Mouse (Mus musculus) urinary bladder, postnatal 36 days (tissue): ENCODE results near the gene Gm13275.
"Not testable (repeated sequence)": the region's sequence is repeated elsewhere in the genome, so short reads cannot be mapped to it uniquely, and the experiment has no call there.

Experiments used
- DNase-seq, 2 experiments: peaks; one replicate each; pipeline ENCODE4 v3.0.0; 2022; ENCODE audit warnings: low spot score in 2 of 2, mixed read lengths in 1 of 2

Gene Gm13275

DNA sequence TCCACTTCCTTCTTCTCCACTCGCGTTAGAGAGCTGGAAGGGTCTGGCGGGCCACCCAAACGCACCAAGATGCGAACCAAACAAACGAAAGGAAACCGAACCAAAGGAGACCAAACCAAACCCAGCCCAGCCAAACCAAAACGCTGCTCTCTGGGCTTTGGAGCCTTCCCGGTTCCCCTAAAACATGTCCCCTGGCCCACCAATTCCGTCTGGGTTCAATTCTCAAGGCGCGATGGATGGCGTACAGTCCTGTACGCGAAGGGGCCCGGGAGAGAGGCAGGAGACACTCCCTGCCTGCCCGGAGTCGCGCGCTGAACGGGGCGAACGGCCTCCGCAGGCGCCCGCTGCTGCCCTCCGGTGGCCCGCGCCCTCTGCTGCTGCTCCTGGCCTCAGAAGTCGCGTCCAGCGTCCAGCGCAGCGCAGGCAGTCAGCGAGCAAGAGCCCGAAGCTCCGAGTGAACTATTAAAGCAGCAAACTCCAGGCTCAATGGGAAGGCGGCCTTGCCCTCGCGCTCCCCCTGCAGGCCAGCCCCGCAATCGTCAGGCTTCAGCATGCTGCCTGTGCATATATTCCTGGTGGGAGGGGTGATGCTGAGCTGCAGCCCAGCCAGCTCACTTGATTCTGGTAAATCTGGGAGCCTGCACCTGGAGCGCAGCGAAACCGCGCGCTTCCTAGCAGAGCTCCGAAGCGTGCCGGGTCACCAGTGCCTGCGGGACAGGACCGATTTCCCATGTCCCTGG, at the start of gene Gm13275:
TSS of gene Gm13275 (plus strand) at position 552 of the 740 bp plus-strand sequence.
- DNase-seq: peak; percentile 74 to 83

DNA sequence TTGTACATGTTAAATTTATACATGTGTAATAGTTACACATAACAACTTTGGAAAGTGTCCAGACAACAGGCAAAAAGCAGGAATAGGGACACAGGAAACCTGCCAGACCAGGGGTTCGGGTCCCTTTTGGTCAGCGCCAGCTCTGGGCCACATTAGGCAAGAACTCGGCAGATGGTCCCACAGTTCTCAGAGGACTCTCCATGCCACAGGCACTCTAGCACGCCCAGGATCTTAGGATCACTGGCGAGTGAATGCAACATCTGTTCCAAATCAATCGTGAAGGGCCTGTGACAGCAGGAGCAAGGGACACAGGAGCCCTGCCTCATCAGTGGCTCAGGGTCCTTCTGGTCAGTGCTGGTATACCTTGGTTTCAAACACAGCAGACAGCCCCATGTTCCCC, 44.4 kb upstream of the Gm13275 start:
- DNase-seq: no peak

DNA sequence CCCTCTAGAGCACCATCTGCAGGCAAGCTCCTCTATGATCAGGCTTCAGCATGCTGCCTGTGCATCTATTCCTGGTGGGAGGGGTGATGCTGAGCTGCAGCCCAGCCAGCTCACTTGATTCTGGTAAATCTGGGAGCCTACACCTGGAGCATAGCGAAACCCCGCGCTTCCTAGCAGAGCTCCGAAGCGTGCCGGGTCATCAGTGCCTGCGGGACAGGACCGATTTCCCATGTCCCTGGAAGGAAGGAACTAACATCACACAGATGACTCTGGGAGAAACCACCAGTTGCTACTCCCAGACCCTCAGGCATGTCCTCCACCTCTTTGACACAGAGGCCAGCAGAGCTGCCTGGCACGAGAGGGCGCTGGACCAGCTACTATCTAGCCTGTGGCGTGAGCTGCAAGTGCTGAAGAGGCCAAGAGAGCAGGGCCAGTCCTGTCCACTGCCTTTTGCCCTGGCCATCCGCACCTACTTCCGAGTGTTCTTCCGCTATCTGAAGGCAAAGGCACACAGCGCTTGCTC, 39.4 kb upstream of the Gm13275 start, which contains the start of gene Gm13271:
TSS of gene Gm13271 (plus strand) at position 51 of the 523 bp plus-strand sequence.
- peak; percentile 70 to 76 for DNase-seq

DNA sequence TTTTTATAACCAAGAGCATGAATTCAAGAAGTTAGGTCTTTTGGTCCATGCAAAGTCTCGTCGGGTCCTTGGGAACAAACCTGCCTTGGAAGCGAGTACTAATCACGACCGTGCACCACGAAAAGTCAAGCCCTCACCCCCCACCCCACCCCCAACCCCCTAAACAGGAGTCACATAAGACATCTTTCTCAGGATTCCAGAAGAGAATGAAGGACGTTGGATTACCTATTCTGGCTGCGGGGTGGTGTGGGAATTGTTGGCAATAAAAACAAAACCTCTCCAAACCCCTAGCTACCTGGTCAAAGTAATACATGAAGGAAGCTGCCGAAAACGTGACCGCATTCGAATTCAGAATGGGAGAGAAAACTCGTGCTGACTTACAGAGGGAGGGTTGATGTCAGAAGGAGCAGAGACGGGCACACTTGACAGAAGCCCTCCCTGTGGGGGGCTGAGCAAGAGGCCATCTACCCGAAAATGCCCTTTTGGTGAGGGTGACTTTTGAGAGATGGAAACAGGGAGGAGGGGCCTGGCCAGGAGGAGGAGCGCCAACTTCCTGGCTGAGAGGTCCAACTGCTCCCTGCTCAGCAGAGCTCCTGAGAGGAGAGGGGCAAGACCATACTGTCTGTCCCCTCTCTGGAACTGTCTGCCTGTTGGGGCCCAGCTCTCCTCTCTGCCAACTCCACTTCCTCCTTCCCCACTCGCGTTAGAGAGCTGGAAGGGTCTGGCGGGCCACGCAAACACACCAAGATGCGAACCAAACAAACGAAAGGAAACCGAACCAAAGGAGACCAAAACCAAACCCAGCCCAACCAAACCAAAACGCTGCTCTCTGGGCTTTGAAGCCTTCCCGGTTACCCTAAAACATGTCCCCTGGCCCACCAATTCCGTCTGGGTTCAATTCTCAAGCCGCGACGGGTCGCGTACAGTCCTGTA, 37.4 kb upstream of the Gm13275 start:
- DNase-seq: peak in 1 of 2 experiments; percentile 18

DNA sequence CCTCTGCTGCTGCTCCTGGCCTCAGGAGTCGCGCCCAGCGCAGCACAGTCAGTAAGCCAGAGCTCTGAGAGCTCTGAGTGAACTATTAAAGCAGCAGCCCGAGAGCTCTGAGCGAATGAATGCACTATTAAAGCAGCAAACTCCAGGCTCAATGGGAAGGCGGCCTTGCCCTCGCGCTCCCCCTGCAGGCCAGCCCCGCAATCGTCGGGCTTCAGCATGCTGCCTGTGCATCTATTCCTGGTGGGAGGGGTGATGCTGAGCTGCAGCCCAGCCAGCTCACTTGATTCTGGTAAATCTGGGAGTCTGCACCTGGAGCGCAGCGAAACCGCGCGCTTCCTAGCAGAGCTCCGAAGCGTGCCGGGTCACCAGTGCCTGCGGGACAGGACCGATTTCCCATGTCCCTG, 36.7 kb upstream of the Gm13275 start:
- DNase-seq: peak; percentile 88 to 92

DNA sequence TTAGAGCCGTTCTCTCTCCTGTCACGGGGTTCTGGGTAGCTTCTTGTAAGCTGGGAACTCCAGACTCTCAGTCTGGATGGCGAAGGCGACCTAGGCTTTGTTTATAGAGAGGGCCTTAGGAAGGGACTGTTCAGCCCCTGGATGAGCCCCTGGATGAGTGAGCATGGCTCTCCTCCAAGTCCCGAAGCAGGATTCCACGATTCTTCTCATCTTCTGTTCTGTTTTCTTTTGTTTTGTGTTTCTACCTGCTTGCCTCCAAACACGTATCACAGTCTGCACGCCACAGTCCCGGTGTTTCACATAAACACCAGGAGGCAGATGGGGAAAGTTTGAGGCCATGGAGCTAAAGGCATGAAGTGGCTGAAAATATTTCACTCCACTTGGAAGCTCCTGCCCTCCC, 35.5 kb upstream of the Gm13275 start:
- DNase-seq: not testable (repeated sequence)

DNA sequence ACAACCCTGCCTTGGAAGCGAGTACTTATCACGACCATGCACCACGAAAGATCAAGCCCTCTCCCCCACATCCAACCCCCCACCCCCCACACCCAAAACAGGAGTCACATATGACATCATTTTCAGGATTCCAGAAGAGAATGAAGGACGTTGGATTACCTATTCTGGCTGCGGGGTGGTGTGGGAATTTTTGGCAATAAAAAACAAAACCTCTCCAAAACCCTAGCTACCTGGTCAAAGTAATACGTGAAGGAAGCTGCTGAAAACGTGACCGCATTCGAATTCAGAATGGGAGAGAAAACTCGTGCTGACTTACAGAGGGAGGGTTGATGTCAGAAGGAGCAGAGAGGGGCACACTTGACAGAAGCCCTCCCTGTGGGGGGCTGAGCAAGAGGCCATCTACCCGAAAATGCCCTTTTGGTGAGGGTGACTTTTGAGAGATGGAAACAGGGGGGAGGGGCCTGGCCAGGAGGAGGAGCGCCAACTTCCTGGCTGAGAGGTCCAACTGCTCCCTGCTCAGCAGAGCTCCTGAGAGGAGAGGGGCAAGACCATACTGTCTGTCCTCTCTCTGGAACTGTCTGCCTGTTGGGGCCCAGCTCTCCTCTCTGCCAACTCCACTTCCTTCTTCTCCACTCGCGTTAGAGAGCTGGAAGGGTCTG, 34.5 kb upstream of the Gm13275 start, which contains the start of gene Gm13283:
TSS of gene Gm13283 (plus strand) at position 510 of the 659 bp plus-strand sequence.
- peak; percentile 18 to 32 for DNase-seq

DNA sequence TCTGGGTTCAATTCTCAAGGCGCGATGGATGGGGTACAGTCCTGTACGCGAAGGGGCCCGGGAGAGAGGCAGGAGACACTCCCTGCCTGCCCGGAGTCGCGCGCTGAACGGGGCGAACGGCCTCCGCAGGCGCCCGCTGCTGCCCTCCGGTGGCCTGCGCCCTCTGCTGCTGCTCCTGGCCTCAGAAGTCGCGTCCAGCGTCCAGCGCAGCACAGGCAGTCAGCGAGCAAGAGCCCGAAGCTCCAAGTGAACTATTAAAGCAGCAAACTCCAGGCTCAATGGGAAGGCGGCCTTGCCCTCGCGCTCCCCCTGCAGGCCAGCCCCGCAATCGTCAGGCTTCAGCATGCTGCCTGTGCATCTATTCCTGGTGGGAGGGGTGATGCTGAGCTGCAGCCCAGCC, 33.9 kb upstream of the Gm13275 start:
- peak; percentile 53 to 78 for DNase-seq

DNA sequence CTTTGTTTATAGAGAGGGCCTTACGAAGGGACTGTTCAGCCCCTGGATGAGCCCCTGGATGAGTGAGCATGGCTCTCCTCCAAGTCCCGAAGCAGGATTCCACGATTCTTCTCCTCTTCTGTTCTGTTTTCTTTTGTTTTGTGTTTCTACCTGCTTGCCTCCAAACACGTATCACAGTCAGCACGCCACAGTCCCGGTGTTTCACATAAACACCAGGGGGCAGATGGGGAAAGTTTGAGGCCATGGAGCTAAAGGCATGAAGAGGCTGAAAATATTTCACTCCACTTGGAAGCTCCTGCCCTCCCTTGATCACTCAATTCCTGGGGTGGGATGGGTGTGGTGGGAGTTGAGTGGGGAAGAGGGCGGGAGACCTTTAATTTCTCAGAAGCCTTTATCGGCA, 32.5 kb upstream of the Gm13275 start:
- DNase-seq: peak; percentile 66 to 69

DNA sequence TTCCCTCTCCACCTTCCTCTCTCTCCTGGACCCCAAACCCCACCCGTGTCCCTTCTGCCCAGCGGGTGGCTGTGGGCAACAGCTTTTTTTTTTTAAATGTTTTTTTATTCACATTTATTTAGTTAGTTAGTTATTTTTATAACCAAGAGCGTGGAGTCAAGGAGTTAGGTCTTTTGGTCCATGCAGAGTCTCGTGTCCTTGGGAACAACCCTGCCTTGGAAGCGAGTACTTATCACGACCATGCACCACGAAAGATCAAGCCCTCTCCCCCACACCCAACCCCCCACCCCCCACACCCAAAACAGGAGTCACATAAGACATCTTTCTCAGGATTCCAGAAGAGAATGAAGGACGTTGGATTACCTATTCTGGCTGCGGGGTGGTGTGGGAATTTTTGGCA, 31.9 kb upstream of the Gm13275 start:
- not testable (repeated sequence) for DNase-seq

DNA sequence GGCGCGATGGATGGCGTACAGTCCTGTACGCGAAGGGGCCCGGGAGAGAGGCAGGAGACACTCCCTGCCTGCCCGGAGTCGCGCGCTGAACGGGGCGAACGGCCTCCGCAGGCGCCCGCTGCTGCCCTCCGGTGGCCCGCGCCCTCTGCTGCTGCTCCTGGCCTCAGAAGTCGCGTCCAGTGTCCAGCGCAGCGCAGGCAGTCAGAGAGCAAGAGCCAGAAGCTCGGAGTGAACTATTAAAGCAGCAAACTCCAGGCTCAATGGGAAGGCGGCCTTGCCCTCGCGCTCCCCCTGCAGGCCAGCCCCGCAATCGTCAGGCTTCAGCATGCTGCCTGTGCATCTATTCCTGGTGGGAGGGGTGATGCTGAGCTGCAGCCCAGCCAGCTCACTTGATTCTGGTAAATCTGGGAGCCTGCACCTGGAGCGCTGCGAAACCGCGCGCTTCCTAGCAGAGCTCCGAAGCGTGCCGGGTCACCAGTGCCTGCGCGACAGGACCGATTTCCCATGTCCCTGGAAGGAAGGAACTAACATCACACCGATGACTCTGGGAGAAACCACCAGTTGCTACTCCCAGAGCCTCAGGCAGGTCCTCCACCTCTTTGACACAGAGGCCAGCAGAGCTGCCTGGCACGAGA, 30.8 kb upstream of the Gm13275 start:
- peak; percentile 18 to 57 for DNase-seq

DNA sequence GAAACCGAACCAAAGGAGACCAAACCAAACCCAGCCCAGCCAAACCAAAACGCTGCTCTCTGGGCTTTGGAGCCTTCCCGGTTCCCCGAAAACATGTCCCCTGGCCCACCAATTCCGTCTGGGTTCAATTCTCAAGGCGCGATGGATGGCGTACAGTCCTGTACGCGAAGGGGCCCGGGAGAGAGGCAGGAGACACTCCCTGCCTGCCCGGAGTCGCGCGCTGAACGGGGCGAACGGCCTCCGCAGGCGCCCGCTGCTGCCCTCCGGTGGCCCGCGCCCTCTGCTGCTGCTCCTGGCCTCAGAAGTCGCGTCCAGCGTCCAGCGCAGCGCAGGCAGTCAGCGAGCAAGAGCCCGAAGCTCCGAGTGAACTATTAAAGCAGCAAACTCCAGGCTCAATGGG, 20.8 kb upstream of the Gm13275 start, which contains the start of gene Gm13290:
TSS of gene Gm13290 (plus strand) at position 301 of the 400 bp plus-strand sequence.
- not testable (repeated sequence) for DNase-seq

DNA sequence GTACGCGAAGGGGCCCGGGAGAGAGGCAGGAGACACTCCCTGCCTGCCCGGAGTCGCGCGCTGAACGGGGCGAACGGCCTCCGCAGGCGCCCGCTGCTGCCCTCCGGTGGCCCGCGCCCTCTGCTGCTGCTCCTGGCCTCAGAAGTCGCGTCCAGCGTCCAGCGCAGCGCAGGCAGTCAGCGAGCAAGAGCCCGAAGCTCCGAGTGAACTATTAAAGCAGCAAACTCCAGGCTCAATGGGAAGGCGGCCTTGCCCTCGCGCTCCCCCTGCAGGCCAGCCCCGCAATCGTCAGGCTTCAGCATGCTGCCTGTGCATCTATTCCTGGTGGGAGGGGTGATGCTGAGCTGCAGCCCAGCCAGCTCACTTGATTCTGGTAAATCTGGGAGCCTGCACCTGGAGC, 17.7 kb upstream of the Gm13275 start, which contains the start of gene Gm13289:
TSS of gene Gm13289 (plus strand) at position 301 of the 400 bp plus-strand sequence.
- DNase-seq: not testable (repeated sequence)

DNA sequence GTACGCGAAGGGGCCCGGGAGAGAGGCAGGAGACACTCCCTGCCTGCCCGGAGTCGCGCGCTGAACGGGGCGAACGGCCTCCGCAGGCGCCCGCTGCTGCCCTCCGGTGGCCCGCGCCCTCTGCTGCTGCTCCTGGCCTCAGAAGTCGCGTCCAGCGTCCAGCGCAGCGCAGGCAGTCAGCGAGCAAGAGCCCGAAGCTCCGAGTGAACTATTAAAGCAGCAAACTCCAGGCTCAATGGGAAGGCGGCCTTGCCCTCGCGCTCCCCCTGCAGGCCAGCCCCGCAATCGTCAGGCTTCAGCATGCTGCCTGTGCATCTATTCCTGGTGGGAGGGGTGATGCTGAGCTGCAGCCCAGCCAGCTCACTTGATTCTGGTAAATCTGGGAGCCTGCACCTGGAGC, 14.7 kb upstream of the Gm13275 start, which contains the start of gene Gm13272:
TSS of gene Gm13272 (plus strand) at position 301 of the 400 bp plus-strand sequence.
- not testable (repeated sequence) for DNase-seq

DNA sequence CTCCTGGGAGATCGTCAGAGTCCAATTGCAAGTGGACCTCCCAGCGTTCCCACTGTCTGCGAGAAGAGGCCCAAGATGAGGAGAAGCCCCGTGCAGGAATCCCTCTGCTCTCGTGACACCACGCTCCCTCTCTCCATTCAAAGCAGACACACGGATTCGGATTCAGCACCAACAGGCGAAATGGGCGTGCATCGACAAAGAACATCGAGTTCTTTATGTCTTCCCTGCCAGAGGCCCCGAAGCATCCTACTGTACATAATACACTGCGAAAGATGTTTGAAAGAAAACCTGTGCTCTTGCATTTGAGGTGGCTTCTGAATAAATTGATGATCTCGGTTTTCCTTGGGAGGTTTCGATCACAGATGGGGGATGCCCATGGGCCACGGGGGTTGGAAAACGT, 14.0 kb upstream of the Gm13275 start:
- not testable (repeated sequence) for DNase-seq

DNA sequence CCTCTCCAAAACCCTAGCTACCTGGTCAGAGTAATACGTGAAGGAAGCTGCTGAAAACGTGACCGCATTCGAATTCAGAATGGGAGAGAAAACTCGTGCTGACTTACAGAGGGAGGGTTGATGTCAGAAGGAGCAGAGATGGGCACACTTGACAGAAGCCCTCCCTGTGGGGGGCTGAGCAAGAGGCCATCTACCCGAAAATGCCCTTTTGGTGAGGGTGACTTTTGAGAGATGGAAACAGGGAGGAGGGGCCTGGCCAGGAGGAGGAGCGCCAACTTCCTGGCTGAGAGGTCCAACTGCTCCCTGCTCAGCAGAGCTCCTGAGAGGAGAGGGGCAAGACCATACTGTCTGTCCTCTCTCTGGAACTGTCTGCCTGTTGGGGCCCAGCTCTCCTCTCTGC, 12.5 kb upstream of the Gm13275 start, which contains the start of gene Ifnz:
TSS of gene Ifnz (plus strand) at position 301 of the 400 bp plus-strand sequence.
- not testable (repeated sequence) for DNase-seq

DNA sequence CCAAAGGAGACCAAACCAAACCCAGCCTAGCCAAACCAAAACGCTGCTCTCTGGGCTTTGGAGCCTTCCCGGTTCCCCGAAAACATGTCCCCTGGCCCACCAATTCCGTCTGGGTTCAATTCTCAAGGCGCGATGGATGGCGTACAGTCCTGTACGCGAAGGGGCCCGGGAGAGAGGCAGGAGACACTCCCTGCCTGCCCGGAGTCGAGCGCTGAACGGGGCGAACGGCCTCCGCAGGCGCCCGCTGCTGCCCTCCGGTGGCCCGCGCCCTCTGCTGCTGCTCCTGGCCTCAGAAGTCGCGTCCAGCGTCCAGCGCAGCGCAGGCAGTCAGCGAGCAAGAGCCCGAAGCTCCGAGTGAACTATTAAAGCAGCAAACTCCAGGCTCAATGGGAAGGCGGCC, 12.0 kb upstream of the Gm13275 start:
- DNase-seq: peak in 1 of 2 experiments; percentile 7

DNA sequence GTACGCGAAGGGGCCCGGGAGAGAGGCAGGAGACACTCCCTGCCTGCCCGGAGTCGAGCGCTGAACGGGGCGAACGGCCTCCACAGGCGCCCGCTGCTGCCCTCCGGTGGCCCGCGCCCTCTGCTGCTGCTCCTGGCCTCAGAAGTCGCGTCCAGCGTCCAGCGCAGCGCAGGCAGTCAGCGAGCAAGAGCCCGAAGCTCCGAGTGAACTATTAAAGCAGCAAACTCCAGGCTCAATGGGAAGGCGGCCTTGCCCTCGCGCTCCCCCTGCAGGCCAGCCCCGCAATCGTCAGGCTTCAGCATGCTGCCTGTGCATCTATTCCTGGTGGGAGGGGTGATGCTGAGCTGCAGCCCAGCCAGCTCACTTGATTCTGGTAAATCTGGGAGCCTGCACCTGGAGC, 8.9 kb upstream of the Gm13275 start, which contains the start of gene Gm13276:
TSS of gene Gm13276 (plus strand) at position 301 of the 400 bp plus-strand sequence.
- DNase-seq: not testable (repeated sequence)

DNA sequence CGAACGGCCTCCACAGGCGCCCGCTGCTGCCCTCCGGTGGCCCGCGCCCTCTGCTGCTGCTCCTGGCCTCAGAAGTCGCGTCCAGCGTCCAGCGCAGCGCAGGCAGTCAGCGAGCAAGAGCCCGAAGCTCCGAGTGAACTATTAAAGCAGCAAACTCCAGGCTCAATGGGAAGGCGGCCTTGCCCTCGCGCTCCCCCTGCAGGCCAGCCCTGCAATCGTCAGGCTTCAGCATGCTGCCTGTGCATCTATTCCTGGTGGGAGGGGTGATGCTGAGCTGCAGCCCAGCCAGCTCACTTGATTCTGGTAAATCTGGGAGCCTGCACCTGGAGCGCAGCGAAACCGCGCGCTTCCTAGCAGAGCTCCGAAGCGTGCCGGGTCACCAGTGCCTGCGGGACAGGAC, 5.9 kb upstream of the Gm13275 start, which contains the start of gene Gm13277:
TSS of gene Gm13277 (plus strand) at position 231 of the 400 bp plus-strand sequence.
- DNase-seq: peak; percentile 34 to 72

DNA sequence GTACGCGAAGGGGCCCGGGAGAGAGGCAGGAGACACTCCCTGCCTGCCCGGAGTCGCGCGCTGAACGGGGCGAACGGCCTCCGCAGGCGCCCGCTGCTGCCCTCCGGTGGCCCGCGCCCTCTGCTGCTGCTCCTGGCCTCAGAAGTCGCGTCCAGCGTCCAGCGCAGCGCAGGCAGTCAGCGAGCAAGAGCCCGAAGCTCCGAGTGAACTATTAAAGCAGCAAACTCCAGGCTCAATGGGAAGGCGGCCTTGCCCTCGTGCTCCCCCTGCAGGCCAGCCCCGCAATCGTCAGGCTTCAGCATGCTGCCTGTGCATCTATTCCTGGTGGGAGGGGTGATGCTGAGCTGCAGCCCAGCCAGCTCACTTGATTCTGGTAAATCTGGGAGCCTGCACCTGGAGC, 3.0 kb upstream of the Gm13275 start, which contains the start of gene Gm13278:
TSS of gene Gm13278 (plus strand) at position 301 of the 400 bp plus-strand sequence.
- not testable (repeated sequence) for DNase-seq
